Mouse (Mus musculus): ENCODE data around the gene Nxph1. TPM values are rescaled to one million over a fixed set of nuclear protein-coding genes. Genes with fewer than 3 reads are reported as not detected.

Nxph1 gene
- total and polyA plus RNA-seq, 3 experiments, result not detected

GRCm38 (mm10) chr6:9182477-9182876, 234.2 kb downstream of the Nxph1 start (continued):
- TF ChIP-seq POLR2AphosphoS2 (IDR thresholded peaks at IDR 0.05; ENCODE audit: low read length) (no peak), MAFK (IDR thresholded peaks at IDR 0.05; ENCODE audit: borderline replicate concordance, low read depth, low read length) (no peak)

- Histone ChIP-seq H3K9ac (ENCODE audit: control insufficient read depth, low read depth, low read length, poor library complexity, severe bottlenecking) (no peak overlapping the region), H3K36me3 (ENCODE audit: control insufficient read depth in 1 of 2, insufficient read depth in 2 of 2, low read length in 2 of 2) (no peaks in the 10 kb centered on the region), H3K4me1 (ENCODE audit: control insufficient read depth in 1 of 2, insufficient read depth in 2 of 2, low read length in 2 of 2) (no peaks in the 10 kb centered on the region), H3K4me3 (ENCODE audit: control insufficient read depth in 1 of 2, insufficient read depth in 1 of 2, low read depth in 2 of 2, low read length in 2 of 2) (no peak overlapping the region), H3K27me3 (ENCODE audit: control insufficient read depth in 1 of 2, insufficient read depth in 2 of 2, low read length in 2 of 2) (no peaks in the 10 kb centered on the region), H3K9me3 (replicated peaks; ENCODE audit: insufficient read depth, low read length) (no peaks in the 10 kb centered on the region), H3K79me2 (ENCODE audit: control insufficient read depth, insufficient read depth, low read length, poor library complexity) (no peaks in the 10 kb centered on the region), H3K27ac (ENCODE audit: control insufficient read depth, low read depth, low read length) (no peak overlapping the region)
- no peak for TF ChIP-seq NRF1 (IDR thresholded peaks at IDR 0.05; ENCODE audit: insufficient read depth, low read depth, low read length, poor library complexity, severe bottlenecking)
- no peak for TF ChIP-seq MYC (IDR thresholded peaks at IDR 0.05; ENCODE audit: low read depth, low read length)
- no peak for TF ChIP-seq MAFK (IDR thresholded peaks at IDR 0.05; ENCODE audit: borderline replicate concordance, low read depth, low read length)
- no peak for TF ChIP-seq ZMIZ1 (IDR thresholded peaks at IDR 0.05; ENCODE audit: low read depth, low read length)
- no peak for TF ChIP-seq E2F4 (IDR thresholded peaks at IDR 0.05; ENCODE audit: borderline replicate concordance, low read depth, low read length)
- no peak for TF ChIP-seq CTCF (IDR thresholded peaks at IDR 0.05 in 2 of 3, conservative IDR thresholded peaks at IDR 0.05 in 1 of 3; ENCODE audit: control insufficient read depth in 1 of 3, insufficient read depth in 1 of 3, low read depth in 2 of 3, low read length in 3 of 3, poor library complexity in 1 of 3, severe bottlenecking in 1 of 3)
- no peak for TF ChIP-seq TAL1 (IDR thresholded peaks at IDR 0.05; ENCODE audit: low read length)
- no peak for TF ChIP-seq RCOR1 (IDR thresholded peaks at IDR 0.05; ENCODE audit: low read depth, low read length)
- TF ChIP-seq KAT2A (conservative IDR thresholded peaks at IDR 0.05; ENCODE audit: low read depth, low read length), result no peak
- no peak for TF ChIP-seq NELFE (IDR thresholded peaks at IDR 0.05; ENCODE audit: low read depth, low read length)
- TF ChIP-seq USF1 (IDR thresholded peaks at IDR 0.05; ENCODE audit: low read depth, low read length), result no peak
- no peak for TF ChIP-seq ZKSCAN1 (IDR thresholded peaks at IDR 0.05; ENCODE audit: low read depth, low read length)
- no peak for TF ChIP-seq POLR2AphosphoS5 (IDR thresholded peaks at IDR 0.05; ENCODE audit: borderline replicate concordance, low read depth, low read length)
- TF ChIP-seq GATA1 (IDR thresholded peaks at IDR 0.05; ENCODE audit: low read depth, low read length), result no peak
- no peak for TF ChIP-seq UBTF (IDR thresholded peaks at IDR 0.05; ENCODE audit: borderline replicate concordance, insufficient read depth, low read depth, low read length)
- TF ChIP-seq ETS1 (IDR thresholded peaks at IDR 0.05; ENCODE audit: low read depth, low read length), result no peak
- TF ChIP-seq JUND (IDR thresholded peaks at IDR 0.05; ENCODE audit: low read depth, low read length), result no peak
- no peak for TF ChIP-seq POLR2AphosphoS2 (IDR thresholded peaks at IDR 0.05; ENCODE audit: low read length)
- no peak for TF ChIP-seq MXI1 (IDR thresholded peaks at IDR 0.05; ENCODE audit: low read depth, low read length)
- no peak for TF ChIP-seq CHD2 (IDR thresholded peaks at IDR 0.05; ENCODE audit: low read length)
- DNase-seq (ENCODE audit: low read depth, low spot score), result no peak
Measured at GRCm38 (mm10) chr6:9210730-9211129, 262.5 kb downstream of the Nxph1 start.

Data from MEL (cell line).